Mouse (Mus musculus): ENCODE measurements at regions not wholly inside any gene's neighbourhood (a gene's known extent, or its start where the extent isn't known, plus 50 kb on each side); places are given as distances from the start of the nearest gene placed in this dataset.

DNA sequence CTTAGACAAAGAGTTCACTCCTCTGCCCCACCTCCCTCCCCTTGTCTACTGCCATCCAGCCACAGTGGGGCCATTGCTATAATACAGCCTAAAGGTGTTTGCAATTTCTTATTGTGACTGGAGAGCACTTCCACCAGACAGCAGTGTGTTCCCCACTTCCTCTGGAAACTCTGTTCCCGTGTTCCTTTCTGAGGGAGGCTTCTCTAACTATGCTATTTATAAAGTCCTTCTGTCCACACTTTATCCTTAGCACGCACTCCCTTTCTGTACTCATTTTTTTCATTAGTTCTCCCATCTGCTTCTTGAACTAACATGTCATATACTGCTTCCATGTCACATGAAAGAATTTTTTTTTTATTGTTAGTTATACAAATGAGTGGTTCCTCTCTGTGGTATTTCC is 52.0 kb upstream of the 4930432M17Rik start:
- Histone ChIP-seq H3K9me3 (ENCODE audit: control insufficient read depth, low read length) (no peaks in the 10 kb centered on the region), H3K27me3 (replicated peaks; ENCODE audit: control insufficient read depth, insufficient read depth, low read length) (no peaks in the 10 kb centered on the region), H3K27ac (ENCODE audit: low read depth) (no peak overlapping the region), H3K9ac (ENCODE audit: low read length) (no peak overlapping the region), H3K4me1 (replicated peaks; ENCODE audit: control insufficient read depth, insufficient read depth, low read length) (no peaks in the 10 kb centered on the region), H3K4me3 (ENCODE audit: low read depth, low read length) (no peak overlapping the region), H3K4me2 (ENCODE audit: low read length) (no peak overlapping the region), H3K36me3 (ENCODE audit: control insufficient read depth, insufficient read depth, low read length) (no peaks in the 10 kb centered on the region)
- ATAC-seq (replicated peaks; ENCODE audit: low FRiP score, low TSS enrichment, low read depth) = no peak
- 65% methylated on average over 2 of the region's 2 CpGs for WGBS
- no peak for DNase-seq (ENCODE audit: low spot score)

DNA sequence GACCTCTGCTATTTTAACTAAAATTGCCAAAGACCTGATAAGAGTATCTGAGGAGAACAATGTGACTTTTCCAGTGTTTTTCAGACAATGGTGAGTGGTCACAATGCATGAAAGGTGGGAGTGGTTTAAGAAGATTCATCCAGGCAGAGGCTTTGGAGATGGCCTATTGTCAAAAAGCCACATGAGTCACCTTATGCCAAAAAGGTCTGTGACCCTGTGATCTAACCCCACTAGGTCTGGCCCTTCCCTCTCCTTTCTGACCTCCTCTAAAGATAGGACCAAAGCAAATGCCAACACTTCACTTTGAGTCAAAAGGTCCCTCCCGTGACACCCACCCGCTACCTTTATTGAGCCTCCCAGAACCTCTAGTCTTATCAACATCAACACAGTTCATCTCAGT is 52.4 kb upstream of the 4930432M17Rik start:
- DNase-seq (ENCODE audit: low spot score) = no peak
- ATAC-seq (replicated peaks; ENCODE audit: low FRiP score, low TSS enrichment, low read depth) = no peak
- H3K36me3 ChIP-seq (ENCODE audit: control insufficient read depth, insufficient read depth, low read length) = no peaks in the 10 kb centered on the region
- H3K27me3 ChIP-seq (replicated peaks; ENCODE audit: control insufficient read depth, insufficient read depth, low read length) = no peaks in the 10 kb centered on the region
- H3K4me2 ChIP-seq (ENCODE audit: low read length) = no peak overlapping the region
- no peak overlapping the region for H3K4me3 ChIP-seq (ENCODE audit: low read depth, low read length)
- H3K9me3 ChIP-seq (ENCODE audit: control insufficient read depth, low read length) = no peaks in the 10 kb centered on the region
- WGBS = 79% methylated on average over 2 of the region's 2 CpGs
- H3K27ac ChIP-seq (ENCODE audit: low read depth) = no peak overlapping the region
- no peaks in the 10 kb centered on the region for H3K4me1 ChIP-seq (replicated peaks; ENCODE audit: control insufficient read depth, insufficient read depth, low read length)
- no peak overlapping the region for H3K9ac ChIP-seq (ENCODE audit: low read length)

DNA sequence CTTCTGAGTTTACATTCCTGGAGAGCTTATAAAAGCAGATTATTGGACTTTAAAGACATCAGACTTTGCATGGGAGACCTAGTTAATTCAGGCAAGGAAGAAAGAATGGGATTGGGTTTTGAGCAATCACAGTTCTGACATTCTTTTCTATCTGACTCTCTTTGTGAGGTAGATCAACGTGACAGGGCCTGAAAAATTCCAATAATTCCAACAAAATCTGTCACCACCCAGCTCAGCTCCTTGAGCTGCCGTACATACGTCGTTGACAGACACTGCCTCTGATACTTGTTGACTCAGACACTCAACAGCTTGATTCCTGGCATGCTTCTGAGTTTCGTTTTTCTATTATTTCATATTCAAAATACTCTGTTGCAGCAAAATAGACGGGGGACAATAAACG is 53.2 kb upstream of the 4930432M17Rik start:
- no peak overlapping the region for H3K9ac ChIP-seq (ENCODE audit: low read length)
- H3K4me2 ChIP-seq (ENCODE audit: low read length) = no peak overlapping the region
- no peaks in the 10 kb centered on the region for H3K4me1 ChIP-seq (replicated peaks; ENCODE audit: control insufficient read depth, insufficient read depth, low read length)
- ATAC-seq (replicated peaks; ENCODE audit: low FRiP score, low TSS enrichment, low read depth) (no peak), DNase-seq (ENCODE audit: low spot score) (no peak)
- no peaks in the 10 kb centered on the region for H3K27me3 ChIP-seq (replicated peaks; ENCODE audit: control insufficient read depth, insufficient read depth, low read length)
- no peak overlapping the region for H3K4me3 ChIP-seq (ENCODE audit: low read depth, low read length)
- no peaks in the 10 kb centered on the region for H3K9me3 ChIP-seq (ENCODE audit: control insufficient read depth, low read length)
- 64% methylated on average over 7 of the region's 7 CpGs for WGBS
- H3K27ac ChIP-seq (ENCODE audit: low read depth) = no peak overlapping the region
- no peaks in the 10 kb centered on the region for H3K36me3 ChIP-seq (ENCODE audit: control insufficient read depth, insufficient read depth, low read length)

DNA sequence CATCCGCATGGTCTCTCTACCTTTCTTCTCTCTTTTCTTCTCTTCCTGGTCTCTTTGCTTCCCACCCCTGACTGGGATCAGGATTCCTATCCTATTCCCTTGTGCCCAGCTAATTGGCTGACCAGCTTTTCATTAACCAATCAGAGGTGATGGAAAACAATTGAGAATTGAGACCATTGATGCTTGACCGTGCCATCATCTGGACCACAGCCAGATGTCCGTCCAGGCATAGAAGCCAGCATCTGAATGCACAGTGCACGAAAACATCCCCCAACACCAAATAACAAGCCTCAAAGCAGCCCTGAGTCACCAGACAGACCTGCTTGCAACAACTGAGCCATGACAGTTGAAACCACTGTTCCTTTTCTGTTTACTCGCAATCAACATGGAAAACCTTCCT is 54.5 kb upstream of the 4930432M17Rik start:
- Histone ChIP-seq H3K4me3 (ENCODE audit: low read depth, low read length) (no peak overlapping the region), H3K36me3 (ENCODE audit: control insufficient read depth, insufficient read depth, low read length) (no peaks in the 10 kb centered on the region), H3K27ac (ENCODE audit: low read depth) (no peak overlapping the region), H3K4me2 (ENCODE audit: low read length) (no peak overlapping the region), H3K27me3 (replicated peaks; ENCODE audit: control insufficient read depth, insufficient read depth, low read length) (no peaks in the 10 kb centered on the region), H3K9ac (ENCODE audit: low read length) (no peak overlapping the region), H3K4me1 (replicated peaks; ENCODE audit: control insufficient read depth, insufficient read depth, low read length) (no peaks in the 10 kb centered on the region), H3K9me3 (ENCODE audit: control insufficient read depth, low read length) (no peaks in the 10 kb centered on the region)
- DNase-seq (ENCODE audit: low spot score) = no peak
- 85% methylated on average over 5 of the region's 5 CpGs for WGBS
- ATAC-seq (replicated peaks; ENCODE audit: low FRiP score, low TSS enrichment, low read depth) = no peak

DNA sequence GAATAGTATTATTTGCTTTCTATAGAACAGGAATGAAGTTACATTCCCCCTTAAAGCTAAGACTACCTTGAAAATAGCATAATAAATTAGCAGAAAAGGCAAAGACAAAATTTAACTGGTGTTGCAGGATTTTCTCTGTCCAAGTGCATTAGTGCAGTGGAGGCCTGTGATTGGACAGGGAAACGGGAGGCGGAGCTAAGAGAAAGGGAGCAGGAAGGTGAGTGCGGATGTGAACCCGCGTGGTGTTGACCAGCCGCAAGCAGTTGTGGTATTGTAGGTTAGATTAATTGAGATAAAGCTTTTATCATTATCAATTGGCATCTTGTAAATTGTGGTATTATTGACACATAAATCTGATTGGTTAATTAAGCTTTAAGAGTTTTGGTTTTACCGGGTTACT is 55.8 kb upstream of the 4930432M17Rik start:
- H3K4me2 ChIP-seq (ENCODE audit: low read length) = no peak overlapping the region
- DNase-seq (ENCODE audit: low spot score) (no peak), ATAC-seq (replicated peaks; ENCODE audit: low FRiP score, low TSS enrichment, low read depth) (no peak)
- no peak overlapping the region for H3K4me3 ChIP-seq (ENCODE audit: low read depth, low read length)
- H3K9ac ChIP-seq (ENCODE audit: low read length) = no peak overlapping the region
- WGBS = 73% methylated on average over 7 of the region's 7 CpGs
- H3K9me3 ChIP-seq (ENCODE audit: control insufficient read depth, low read length) = no peaks in the 10 kb centered on the region
- no peaks in the 10 kb centered on the region for H3K27me3 ChIP-seq (replicated peaks; ENCODE audit: control insufficient read depth, insufficient read depth, low read length)
- H3K27ac ChIP-seq (ENCODE audit: low read depth) = no peak overlapping the region
- no peaks in the 10 kb centered on the region for H3K36me3 ChIP-seq (ENCODE audit: control insufficient read depth, insufficient read depth, low read length)
- no peaks in the 10 kb centered on the region for H3K4me1 ChIP-seq (replicated peaks; ENCODE audit: control insufficient read depth, insufficient read depth, low read length)

DNA sequence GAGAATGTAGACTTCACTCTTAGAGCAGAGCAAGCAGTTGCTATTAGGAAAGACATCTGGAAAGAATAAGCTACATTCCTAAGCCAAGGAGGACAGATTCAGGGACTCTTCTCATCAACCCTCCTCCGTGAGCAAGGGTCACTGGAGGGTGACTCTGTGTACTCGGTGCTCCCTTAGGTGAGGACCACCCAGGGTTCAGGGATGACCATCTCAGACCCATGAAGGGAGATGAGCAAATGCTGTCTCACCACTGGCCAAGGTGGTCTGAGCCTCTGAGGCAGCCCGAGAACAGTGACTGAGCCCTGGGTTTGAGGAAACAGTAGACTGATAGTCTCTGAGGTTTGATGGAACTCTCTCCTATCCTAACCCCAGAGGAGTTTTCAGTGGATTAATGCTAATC is 57.3 kb upstream of the 4930432M17Rik start:
- H3K27me3 ChIP-seq (replicated peaks; ENCODE audit: control insufficient read depth, insufficient read depth, low read length) = no peaks in the 10 kb centered on the region
- no peak overlapping the region for H3K27ac ChIP-seq (ENCODE audit: low read depth)
- 73% methylated on average over 3 of the region's 3 CpGs for WGBS
- H3K36me3 ChIP-seq (ENCODE audit: control insufficient read depth, insufficient read depth, low read length) = no peaks in the 10 kb centered on the region
- H3K9ac ChIP-seq (ENCODE audit: low read length) = no peak overlapping the region
- H3K9me3 ChIP-seq (ENCODE audit: control insufficient read depth, low read length) = no peaks in the 10 kb centered on the region
- no peak overlapping the region for H3K4me3 ChIP-seq (ENCODE audit: low read depth, low read length)
- no peak overlapping the region for H3K4me2 ChIP-seq (ENCODE audit: low read length)
- no peak for DNase-seq (ENCODE audit: low spot score)
- no peaks in the 10 kb centered on the region for H3K4me1 ChIP-seq (replicated peaks; ENCODE audit: control insufficient read depth, insufficient read depth, low read length)
- no peak for ATAC-seq (replicated peaks; ENCODE audit: low FRiP score, low TSS enrichment, low read depth)

DNA sequence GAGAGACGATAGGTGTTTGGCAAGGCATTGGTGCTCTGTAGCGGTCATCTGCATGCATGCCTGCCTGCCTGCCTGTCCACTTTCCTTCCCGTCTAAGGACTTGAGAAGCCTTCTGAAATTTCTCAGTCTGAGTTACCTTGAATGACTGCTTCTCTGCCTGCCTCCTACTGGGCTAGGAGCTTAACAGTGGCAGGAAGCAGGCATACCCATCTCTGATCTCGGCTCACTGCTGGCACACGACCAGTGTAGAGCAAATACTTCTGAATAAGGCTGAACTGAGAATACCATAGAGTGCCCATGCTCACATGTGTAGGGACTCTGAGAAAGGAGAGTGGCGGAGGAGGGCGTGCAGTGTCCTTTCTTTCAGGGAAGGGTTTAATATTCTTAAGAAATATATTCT is 60.7 kb upstream of the 4930432M17Rik start:
- WGBS = 77% methylated on average over 7 of the region's 7 CpGs
- H3K4me2 ChIP-seq (ENCODE audit: low read length) = no peak overlapping the region
- no peak overlapping the region for H3K9ac ChIP-seq (ENCODE audit: low read length)
- no peak overlapping the region for H3K4me3 ChIP-seq (ENCODE audit: low read depth, low read length)
- peaks cover 6% of the 10 kb centered on the region for H3K4me1 ChIP-seq (replicated peaks; ENCODE audit: control insufficient read depth, insufficient read depth, low read length)
- no peak for DNase-seq (ENCODE audit: low spot score)
- H3K27ac ChIP-seq (ENCODE audit: low read depth) = no peak overlapping the region
- no peaks in the 10 kb centered on the region for H3K9me3 ChIP-seq (ENCODE audit: control insufficient read depth, low read length)
- H3K36me3 ChIP-seq (ENCODE audit: control insufficient read depth, insufficient read depth, low read length) = no peaks in the 10 kb centered on the region
- no peak for ATAC-seq (replicated peaks; ENCODE audit: low FRiP score, low TSS enrichment, low read depth)
- no peaks in the 10 kb centered on the region for H3K27me3 ChIP-seq (replicated peaks; ENCODE audit: control insufficient read depth, insufficient read depth, low read length)

DNA sequence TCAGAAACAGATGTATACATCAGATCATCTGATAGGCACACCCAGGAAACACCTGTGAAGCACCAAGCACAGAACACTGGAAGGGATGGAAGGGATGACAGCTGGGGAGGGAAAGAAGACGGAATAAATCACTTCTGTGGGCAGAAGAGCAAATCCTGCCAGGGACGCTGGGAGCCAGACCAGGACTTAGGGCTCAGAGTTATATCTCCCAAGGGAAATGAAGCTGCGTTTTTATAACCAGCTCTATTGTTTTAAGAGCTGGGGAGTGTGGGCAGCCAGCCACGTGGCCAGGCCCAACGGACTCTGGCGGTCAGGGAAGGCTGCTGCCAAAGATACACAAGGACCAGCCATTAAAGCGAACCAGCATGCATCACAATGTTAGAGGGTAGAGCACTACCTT is 61.5 kb upstream of the 4930432M17Rik start:
- H3K4me1 ChIP-seq (replicated peaks; ENCODE audit: control insufficient read depth, insufficient read depth, low read length) = peaks cover 13% of the 10 kb centered on the region
- no peaks in the 10 kb centered on the region for H3K27me3 ChIP-seq (replicated peaks; ENCODE audit: control insufficient read depth, insufficient read depth, low read length)
- no peaks in the 10 kb centered on the region for H3K9me3 ChIP-seq (ENCODE audit: control insufficient read depth, low read length)
- H3K36me3 ChIP-seq (ENCODE audit: control insufficient read depth, insufficient read depth, low read length) = no peaks in the 10 kb centered on the region
- 33% methylated on average over 7 of the region's 7 CpGs for whole genome bisulfite sequencing
- no peak overlapping the region for H3K27ac ChIP-seq (ENCODE audit: low read depth)
- DNase-seq (ENCODE audit: low spot score) = no peak
- no peak overlapping the region for H3K4me2 ChIP-seq (ENCODE audit: low read length)
- no peak overlapping the region for H3K9ac ChIP-seq (ENCODE audit: low read length)
- no peak overlapping the region for H3K4me3 ChIP-seq (ENCODE audit: low read depth, low read length)
- no peak for ATAC-seq (replicated peaks; ENCODE audit: low FRiP score, low TSS enrichment, low read depth)

DNA sequence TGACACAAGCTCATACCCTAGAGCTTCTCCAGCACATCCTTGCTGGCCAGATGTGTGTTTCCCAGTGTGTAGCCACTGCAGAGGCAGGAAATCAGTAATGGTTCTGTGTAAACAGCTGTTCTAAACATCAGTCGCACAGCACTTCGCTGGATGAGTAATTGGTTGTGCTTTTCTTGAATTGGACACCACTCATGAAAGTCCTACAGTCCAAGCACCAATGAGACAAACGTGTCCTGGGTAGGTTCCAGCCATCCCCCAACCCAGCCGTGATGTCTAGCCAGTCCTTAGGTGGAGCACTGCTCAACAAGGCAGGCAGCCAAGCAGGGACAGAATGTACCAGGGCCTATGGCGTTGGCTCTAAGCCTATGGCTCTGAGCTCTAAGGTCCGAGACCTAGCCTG is 65.8 kb upstream of the 4930432M17Rik start:
- DNase-seq (ENCODE audit: low spot score) (peak; percentile 65), ATAC-seq (replicated peaks; ENCODE audit: low FRiP score, low TSS enrichment, low read depth) (peak; percentile 54; the same call in 1 of the 2 replicates)
- Histone ChIP-seq H3K27ac (ENCODE audit: low read depth) (peak overlapping the region; percentile 34; the same call in 1 of the 2 replicates), H3K27me3 (replicated peaks; ENCODE audit: control insufficient read depth, insufficient read depth, low read length) (no peaks in the 10 kb centered on the region), H3K4me1 (replicated peaks; ENCODE audit: control insufficient read depth, insufficient read depth, low read length) (peaks cover 28% of the 10 kb centered on the region), H3K9ac (ENCODE audit: low read length) (no peak overlapping the region), H3K4me2 (ENCODE audit: low read length) (no peak overlapping the region), H3K4me3 (ENCODE audit: low read depth, low read length) (no peak overlapping the region), H3K9me3 (ENCODE audit: control insufficient read depth, low read length) (no peaks in the 10 kb centered on the region), H3K36me3 (ENCODE audit: control insufficient read depth, insufficient read depth, low read length) (no peaks in the 10 kb centered on the region)
- 44% methylated on average over 6 of the region's 6 CpGs for WGBS

Measured in intestine, embryonic 14.5 days (tissue).